Mouse (Mus musculus) thymus, adult 2 months (tissue): ENCODE results near the gene Caskin2.

Experiments
- CTCF ChIP-seq: fragments of 200-500 bp; IDR thresholded peaks from 2 replicates; pipeline ENCODE4 v1.5.1; 2012; ENCODE audit warnings: mild to moderate bottlenecking, control low read depth, low read length, moderate library complexity, borderline replicate concordance; ENCODE audit not compliant: control insufficient read depth, poor library complexity, insufficient read depth; ENCODE audit errors: extremely low read depth
- POLR2A ChIP-seq: fragments of 200-500 bp; IDR thresholded peaks from 2 replicates; pipeline ENCODE4 v1.6.1; 2012; ENCODE audit warnings: mild to moderate bottlenecking, low read length, control low read depth, moderate library complexity; ENCODE audit not compliant: control insufficient read depth, poor library complexity, insufficient read depth; ENCODE audit errors: extremely low read depth

DNA sequence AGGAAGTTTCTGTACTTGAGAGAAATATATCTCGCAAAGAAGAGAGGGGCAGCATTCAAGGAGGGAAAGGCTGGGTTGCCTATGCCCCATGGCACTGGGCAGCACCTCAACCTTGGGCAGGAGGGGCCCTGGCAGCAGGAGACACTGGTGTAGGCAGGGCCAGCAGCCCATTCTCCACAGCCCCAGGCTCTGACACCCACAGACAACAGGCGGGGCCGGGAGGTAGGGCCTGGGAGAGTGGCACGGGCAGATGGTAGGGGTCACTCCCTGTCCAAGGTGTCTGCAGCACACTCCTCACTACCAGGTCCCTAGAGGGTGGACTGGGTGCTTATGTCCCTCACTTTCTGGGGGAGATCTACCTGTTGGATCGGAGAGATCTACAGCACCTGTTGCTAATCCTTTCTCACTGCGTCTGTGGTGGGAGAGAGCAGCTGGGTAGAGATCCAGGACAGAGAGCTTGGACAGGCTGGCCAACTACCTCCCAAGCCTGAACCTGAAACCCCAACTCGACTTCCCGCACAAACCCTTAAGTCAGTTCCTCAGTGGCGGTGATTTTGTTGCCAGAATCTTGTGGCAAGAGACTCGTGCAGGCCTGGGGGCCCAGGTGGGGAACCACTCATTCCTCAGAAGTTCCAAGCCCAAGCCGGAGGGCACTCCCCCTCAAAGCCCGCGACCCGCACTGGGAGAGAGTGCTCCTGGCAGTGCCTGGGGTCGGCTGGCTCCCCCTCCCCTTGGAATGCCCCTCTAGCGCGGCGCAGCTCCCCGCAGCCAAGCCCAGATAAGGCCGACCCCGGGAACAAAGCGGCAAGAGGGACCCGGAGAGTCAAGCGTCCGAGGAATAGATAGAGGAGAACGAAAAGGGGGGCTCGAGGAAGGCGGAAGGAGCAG lies 662 bp downstream of the Caskin2 start:
- TF ChIP-seq CTCF (no peak), POLR2A (no peak)
